In the genomic region with DNA sequence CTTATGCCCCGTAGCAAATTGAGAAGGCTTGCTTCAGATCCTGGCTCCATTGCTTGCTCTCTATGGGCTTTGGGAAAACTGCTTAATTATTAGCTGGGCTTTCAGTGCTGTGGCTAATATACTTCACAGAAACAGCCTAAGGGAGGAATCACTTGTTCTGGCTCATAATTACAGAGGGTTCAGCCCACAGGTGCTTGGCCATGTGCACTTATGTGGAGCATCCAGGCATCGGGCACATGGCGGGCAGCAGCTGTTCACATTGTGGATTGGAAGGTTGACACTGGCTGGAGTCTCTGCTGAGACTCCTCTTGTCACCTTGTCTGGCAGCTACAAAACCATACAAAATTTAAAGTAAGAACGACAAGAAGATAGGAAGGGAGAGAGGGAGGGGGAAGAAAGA, we compare ENCODE assay signal across 27 mouse cellular contexts. TPM values are rescaled to one million over a fixed set of nuclear protein-coding genes. Genes with fewer than 3 reads are reported as not detected.
"Had no signal": no experiment of that assay in that cellular context is flagged by ENCODE, and none has a peak within 500 bp of the region (broad histone marks: within the 10 kb centered on the region; RNA-seq: fewer than 3 reads in every experiment).

No protein-coding gene starts in this region.

- H3K4me3 ChIP-seq: layer of hippocampus, adult 2 months; limb, embryonic 10.5 days; limb, embryonic 13.5 days; liver, embryonic 12.5 days; liver, embryonic 15.5 days; lung, embryonic 15.5 days; megakaryocyte, embryonic 14.5 days; midbrain, embryonic 12.5 days; myocyte; neural tube, embryonic 13.5 days; stomach, embryonic 15.5 days had no signal

- H3K36me3 ChIP-seq: limb, embryonic 10.5 days; limb, embryonic 13.5 days; liver, embryonic 12.5 days; liver, embryonic 15.5 days; lung, embryonic 15.5 days; midbrain, embryonic 12.5 days; neural tube, embryonic 13.5 days; stomach, embryonic 15.5 days had no signal

- H3K9ac ChIP-seq: limb, embryonic 13.5 days; liver, embryonic 12.5 days; liver, embryonic 15.5 days; lung, embryonic 15.5 days; midbrain, embryonic 12.5 days; neural tube, embryonic 13.5 days; stomach, embryonic 15.5 days had no signal

- H3K9me3 ChIP-seq: limb, embryonic 10.5 days; limb, embryonic 13.5 days; liver, embryonic 12.5 days; liver, embryonic 15.5 days; lung, embryonic 15.5 days; midbrain, embryonic 12.5 days; stomach, embryonic 15.5 days had no signal

- H3K27ac ChIP-seq: hindbrain, postnatal 0 days; layer of hippocampus, adult 2 months; limb, embryonic 10.5 days; limb, embryonic 13.5 days; liver, embryonic 12.5 days; liver, embryonic 15.5 days; lung, embryonic 15.5 days; midbrain, embryonic 12.5 days; neural tube, embryonic 13.5 days; stomach, embryonic 15.5 days had no signal

- ATAC-seq: inflammation-experienced regulatory T-cells, adult 6 months; intestine, embryonic 16.5 days; liver, embryonic 12.5 days had no signal

- H3K4me2 ChIP-seq: limb, embryonic 13.5 days; liver, embryonic 12.5 days; liver, embryonic 15.5 days; lung, embryonic 15.5 days; midbrain, embryonic 12.5 days; neural tube, embryonic 13.5 days; stomach, embryonic 15.5 days had no signal

- H3K27me3 ChIP-seq: limb, embryonic 13.5 days; liver, embryonic 12.5 days; liver, embryonic 15.5 days; lung, embryonic 15.5 days; midbrain, embryonic 12.5 days; neural tube, embryonic 13.5 days; stomach, embryonic 15.5 days had no signal

- DNase-seq: kidney, adult 8-10 months; layer of hippocampus, adult 9-11 months; liver; lung, adult 18-20 months; lung, postnatal 10 days; lung, postnatal 36 days; retina, postnatal 1 day; right cerebral cortex, postnatal 25 days; spleen, adult 18-20 months; thymus, postnatal 25 days had no signal

- H3K4me1 ChIP-seq: limb, embryonic 10.5 days; limb, embryonic 13.5 days; liver, embryonic 12.5 days; liver, embryonic 15.5 days; lung, embryonic 15.5 days; megakaryocyte, embryonic 14.5 days; midbrain, embryonic 12.5 days; neural tube, embryonic 13.5 days; stomach, embryonic 15.5 days had no signal

RNA-seq across cellular contexts. Expression of gene Siah3, which starts 45.4 kb away (rescaled TPM):
- total RNA-seq: monocyte, adult 5-6 weeks; neutrophil, adult 5-6 weeks had no signal
- polyA plus RNA-seq: limb, embryonic 10.5 days; lung, embryonic 15.5 days; myocyte; thymus, postnatal 0 days had no signal
